Mouse (Mus musculus): ENCODE measurements around the gene Pik3ip1. TPM values are rescaled to one million over a fixed set of nuclear protein-coding genes. Genes with fewer than 3 reads are reported as not detected.

The Pik3ip1 gene
- polyA plus RNA-seq, 1 experiment from 2014 or later: 13.2 TPM

GRCm38 (mm10) chr11:3307875-3308274 is 22.3 kb upstream of the Pik3ip1 start:
- H3K4me3 ChIP-seq (replicated peaks): no peak overlapping the region
- 97% methylated on average over 3 of the region's 3 CpGs for WGBS
- no peaks in the 10 kb centered on the region for H3K27me3 ChIP-seq
- no peak overlapping the region for H3K27ac ChIP-seq
- no peaks in the 10 kb centered on the region for H3K9me3 ChIP-seq (replicated peaks)
- no peak for ATAC-seq (replicated peaks; ENCODE audit: low FRiP score)
- H3K36me3 ChIP-seq: peaks cover 100% of the 10 kb centered on the region
- H3K4me1 ChIP-seq: 0 out of 2 replicates have a peak, but pooled peaks cover 2% of the 10 kb centered on the region
- H3K4me2 ChIP-seq: no peak overlapping the region
- no peak overlapping the region for H3K9ac ChIP-seq

- H3K4me3 ChIP-seq (replicated peaks): no peak overlapping the region
- 0 out of 2 replicates have a peak, but pooled peaks cover 5% of the 10 kb centered on the region for H3K4me1 ChIP-seq
- no peak overlapping the region for H3K9ac ChIP-seq
- 86% methylated on average over 4 of the region's 4 CpGs for WGBS
- ATAC-seq (replicated peaks; ENCODE audit: low FRiP score): no peak
- no peak overlapping the region for H3K27ac ChIP-seq
- no peak overlapping the region for H3K4me2 ChIP-seq
- peaks cover 80% of the 10 kb centered on the region for H3K36me3 ChIP-seq
- no peaks in the 10 kb centered on the region for H3K9me3 ChIP-seq (replicated peaks)
- H3K27me3 ChIP-seq: no peaks in the 10 kb centered on the region
Measured at GRCm38 (mm10) chr11:3309884-3310283, 20.3 kb upstream of the Pik3ip1 start.

- 79% methylated on average over 10 of the region's 10 CpGs for WGBS
- Histone ChIP-seq H3K9me3 (replicated peaks) (no peaks in the 10 kb centered on the region), H3K4me1 (0 out of 2 replicates have a peak, but pooled peaks cover 5% of the 10 kb centered on the region), H3K27ac (no peak overlapping the region), H3K36me3 (peaks cover 69% of the 10 kb centered on the region), H3K9ac (no peak overlapping the region), H3K4me3 (replicated peaks) (no peak overlapping the region), H3K4me2 (no peak overlapping the region), H3K27me3 (no peaks in the 10 kb centered on the region)
- ATAC-seq (replicated peaks; ENCODE audit: low FRiP score): no peak
Measured at GRCm38 (mm10) chr11:3310789-3311585, 19.2 kb upstream of the Pik3ip1 start.

GRCm38 (mm10) chr11:3311586-3312347 is 18.4 kb upstream of the Pik3ip1 start:
- 0 out of 2 replicates have a peak, but pooled peaks cover 5% of the 10 kb centered on the region for H3K4me1 ChIP-seq
- peaks cover 62% of the 10 kb centered on the region for H3K36me3 ChIP-seq
- no peak overlapping the region for H3K4me3 ChIP-seq (replicated peaks)
- H3K27ac ChIP-seq: 0 out of 2 replicates have a peak overlapping the region, but pooled peaks have one; percentile 3
- 79% methylated on average over 10 of the region's 10 CpGs for WGBS
- no peak overlapping the region for H3K4me2 ChIP-seq
- no peaks in the 10 kb centered on the region for H3K27me3 ChIP-seq
- no peak for ATAC-seq (replicated peaks; ENCODE audit: low FRiP score)
- no peak overlapping the region for H3K9ac ChIP-seq
- no peaks in the 10 kb centered on the region for H3K9me3 ChIP-seq (replicated peaks)

GRCm38 (mm10) chr11:3313294-3313693 is 16.9 kb upstream of the Pik3ip1 start:
- Histone ChIP-seq H3K9ac (no peak overlapping the region), H3K4me1 (0 out of 2 replicates have a peak, but pooled peaks cover 5% of the 10 kb centered on the region), H3K36me3 (peaks cover 49% of the 10 kb centered on the region), H3K27me3 (no peaks in the 10 kb centered on the region), H3K27ac (no peak overlapping the region), H3K4me3 (replicated peaks) (no peak overlapping the region), H3K9me3 (replicated peaks) (no peaks in the 10 kb centered on the region), H3K4me2 (no peak overlapping the region)
- ATAC-seq (replicated peaks; ENCODE audit: low FRiP score): peak; percentile 38; the same call in 1 of the 2 replicates
- WGBS: 80% methylated on average over 1 of the region's 1 CpGs

DNA sequence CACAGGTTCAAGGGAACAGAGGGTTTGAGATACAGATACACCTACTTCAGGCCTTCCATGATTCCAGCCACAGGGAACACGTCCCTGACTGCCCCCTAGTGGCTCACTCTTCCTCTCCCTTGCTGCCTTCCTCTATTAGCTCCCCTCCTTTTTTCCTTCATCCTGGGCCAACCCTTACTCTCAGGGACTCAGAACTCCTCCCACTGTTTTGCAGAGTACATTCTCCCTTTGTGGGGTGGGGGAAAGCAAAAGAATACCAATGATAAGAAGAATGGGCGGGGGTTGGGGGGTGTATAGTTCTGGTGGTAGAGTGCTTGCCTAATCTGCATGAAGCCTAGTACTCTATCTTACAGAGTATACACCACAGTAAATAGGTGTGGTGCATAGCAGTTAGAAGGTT is 16.1 kb upstream of the Pik3ip1 start:
- H3K4me2 ChIP-seq: no peak overlapping the region
- H3K36me3 ChIP-seq: peaks cover 41% of the 10 kb centered on the region
- 0 out of 2 replicates have a peak, but pooled peaks cover 5% of the 10 kb centered on the region for H3K4me1 ChIP-seq
- no peaks in the 10 kb centered on the region for H3K27me3 ChIP-seq
- no peak overlapping the region for H3K9ac ChIP-seq
- H3K27ac ChIP-seq: no peak overlapping the region
- H3K4me3 ChIP-seq (replicated peaks): no peak overlapping the region
- H3K9me3 ChIP-seq (replicated peaks): no peaks in the 10 kb centered on the region
- ATAC-seq (replicated peaks; ENCODE audit: low FRiP score): peak; percentile 61
- WGBS: 30% methylated on average over 2 of the region's 2 CpGs

DNA sequence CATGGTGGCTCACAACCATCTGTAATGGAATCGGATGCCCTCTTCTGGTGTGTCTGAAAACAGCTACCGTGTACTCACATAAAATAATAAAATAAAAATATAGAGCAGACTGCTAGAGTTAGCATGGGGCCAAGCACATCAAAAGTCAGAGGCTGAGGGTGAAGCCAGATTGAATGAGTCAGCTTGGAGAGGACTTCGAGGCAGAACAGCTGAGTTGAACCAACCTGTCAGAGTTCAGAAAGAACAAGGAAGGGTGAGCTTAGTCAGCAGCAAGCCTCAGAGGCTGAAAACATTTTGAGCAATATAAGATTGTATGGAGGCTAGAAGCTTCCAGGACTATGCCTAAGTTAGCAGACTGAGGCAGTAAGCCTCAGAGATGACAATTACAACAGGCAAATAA is 11.9 kb upstream of the Pik3ip1 start:
- 86% methylated on average over 3 of the region's 3 CpGs for WGBS
- Histone ChIP-seq H3K4me3 (replicated peaks) (no peak overlapping the region), H3K4me1 (0 out of 2 replicates have a peak, but pooled peaks cover under 1% of the 10 kb centered on the region), H3K36me3 (0 out of 2 replicates have a peak, but pooled peaks cover 3% of the 10 kb centered on the region), H3K27ac (no peak overlapping the region), H3K9me3 (replicated peaks) (no peaks in the 10 kb centered on the region), H3K27me3 (no peaks in the 10 kb centered on the region), H3K9ac (no peak overlapping the region), H3K4me2 (no peak overlapping the region)
- no peak for ATAC-seq (replicated peaks; ENCODE audit: low FRiP score)

DNA sequence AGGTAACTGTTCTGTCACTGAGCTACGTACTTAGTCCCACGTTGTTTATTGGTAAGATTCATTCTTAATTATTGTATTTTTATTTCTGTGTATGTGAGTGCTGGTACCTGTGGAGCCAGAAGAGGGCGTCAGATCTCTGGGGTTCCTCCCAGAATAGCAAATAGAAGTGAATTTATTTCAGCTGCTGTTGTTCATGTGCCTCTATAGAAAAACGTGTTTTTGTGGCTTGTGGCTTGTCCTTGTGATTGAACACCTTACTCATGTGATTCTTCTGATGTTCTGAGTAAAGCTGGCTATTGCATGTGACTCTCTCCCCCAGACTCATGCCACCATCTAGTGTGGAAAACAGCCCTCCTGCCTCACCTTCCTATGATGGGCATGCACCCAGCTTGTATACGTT is 1.9 kb upstream of the Pik3ip1 start:
- 81% methylated on average over 5 of the region's 5 CpGs for WGBS
- peaks cover 24% of the 10 kb centered on the region for H3K4me1 ChIP-seq
- no peak overlapping the region for H3K4me3 ChIP-seq (replicated peaks)
- no peaks in the 10 kb centered on the region for H3K9me3 ChIP-seq (replicated peaks)
- no peak overlapping the region for H3K27ac ChIP-seq
- H3K27me3 ChIP-seq: no peaks in the 10 kb centered on the region
- H3K4me2 ChIP-seq: no peak overlapping the region
- H3K36me3 ChIP-seq: no peaks in the 10 kb centered on the region
- no peak overlapping the region for H3K9ac ChIP-seq
- no peak for ATAC-seq (replicated peaks; ENCODE audit: low FRiP score)

DNA sequence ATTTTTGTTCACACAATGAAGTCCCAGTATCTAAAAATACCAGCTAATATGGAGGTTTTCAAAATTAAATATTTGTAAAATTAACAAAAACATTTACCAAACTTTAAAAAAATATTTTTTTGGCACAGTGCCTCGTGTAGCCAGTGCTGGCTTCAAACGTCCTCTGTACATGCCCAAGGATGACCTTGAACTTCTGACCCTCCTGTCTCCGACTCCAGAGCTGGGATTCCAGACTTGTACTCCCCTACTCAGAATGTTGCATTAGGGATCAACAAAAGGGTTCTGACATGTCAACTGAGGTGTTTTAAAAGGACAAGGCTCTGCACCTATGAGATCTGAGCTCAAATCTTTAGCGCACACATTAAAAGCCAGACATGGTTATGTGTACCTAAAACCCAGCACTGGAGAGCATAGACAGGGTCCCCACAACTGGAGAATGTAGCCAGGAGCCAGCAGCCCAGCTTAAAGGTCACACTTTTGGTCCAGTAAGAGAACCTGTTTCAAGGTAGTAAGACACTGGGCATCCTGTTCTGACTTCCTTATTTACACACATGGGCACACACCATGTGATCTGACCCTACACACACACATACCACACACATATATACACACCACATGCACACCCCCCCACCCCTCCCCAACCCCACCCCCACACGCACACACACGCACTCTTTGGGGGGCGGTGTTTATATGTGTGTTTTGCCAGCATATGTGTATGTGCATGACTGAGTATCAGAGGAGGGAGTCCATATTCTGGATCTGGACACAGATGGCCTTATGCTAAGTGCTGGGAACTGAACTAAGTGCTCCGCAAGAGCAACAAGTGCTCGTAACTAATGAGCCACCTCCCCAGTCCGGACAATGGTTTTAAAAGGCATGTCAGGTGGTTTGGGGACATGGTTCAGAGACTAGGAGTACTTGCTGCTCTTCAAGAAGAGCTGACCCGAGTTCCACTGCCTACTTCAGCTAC is 1.1 kb upstream of the Pik3ip1 start:
- 71% methylated on average over 11 of the region's 11 CpGs for WGBS

DNA sequence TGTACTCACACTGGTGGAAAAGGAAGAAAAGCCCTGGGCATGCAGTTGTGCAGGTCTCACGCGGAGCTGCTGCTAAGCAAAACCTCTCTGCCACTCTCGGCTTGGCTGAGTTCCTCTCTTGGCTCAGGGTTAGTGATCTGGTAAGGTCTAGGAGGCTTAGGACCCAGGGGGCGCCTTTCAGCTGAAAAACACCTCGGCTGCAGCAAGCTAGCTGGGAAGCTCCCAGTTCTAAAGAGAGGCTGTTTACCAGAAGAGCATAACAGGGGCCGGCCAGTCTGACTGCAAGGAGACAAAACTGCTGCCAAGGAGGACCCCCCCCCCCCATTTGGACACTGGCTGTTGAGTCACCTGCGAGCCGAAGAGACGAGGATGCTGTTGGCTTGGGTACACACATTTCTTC is 365 bp downstream of the Pik3ip1 start:
- H3K36me3 ChIP-seq: no peaks in the 10 kb centered on the region
- H3K27me3 ChIP-seq: no peaks in the 10 kb centered on the region
- peak overlapping the region; percentile 99 for H3K4me2 ChIP-seq
- H3K27ac ChIP-seq: peak overlapping the region; percentile 56
- H3K4me3 ChIP-seq (replicated peaks): peak overlapping the region; percentile 53
- under 1% methylated on average over 9 of the region's 9 CpGs for WGBS
- H3K9me3 ChIP-seq (replicated peaks): no peaks in the 10 kb centered on the region
- peak overlapping the region; percentile 62 for H3K9ac ChIP-seq
- H3K4me1 ChIP-seq: peaks cover 35% of the 10 kb centered on the region
- ATAC-seq (replicated peaks; ENCODE audit: low FRiP score): 0 out of 2 replicates have a peak, but pooled peaks have one; percentile 17

More for the DNA sequence above, 1.1 kb upstream of the Pik3ip1 start:
- no peak overlapping the region for H3K4me3 ChIP-seq (replicated peaks)
- no peaks in the 10 kb centered on the region for H3K27me3 ChIP-seq
- H3K36me3 ChIP-seq: no peaks in the 10 kb centered on the region
- H3K9ac ChIP-seq: no peak overlapping the region
- no peak overlapping the region for H3K4me2 ChIP-seq
- H3K27ac ChIP-seq: no peak overlapping the region
- ATAC-seq (replicated peaks; ENCODE audit: low FRiP score): no peak
- H3K9me3 ChIP-seq (replicated peaks): no peaks in the 10 kb centered on the region
- H3K4me1 ChIP-seq: peaks cover 24% of the 10 kb centered on the region

GRCm38 (mm10) chr11:3330991-3331750 is 970 bp downstream of the Pik3ip1 start:
- 3% methylated on average over 14 of the region's 14 CpGs for WGBS
- Histone ChIP-seq H3K9ac (peak overlapping the region; percentile 62), H3K4me1 (peaks cover 41% of the 10 kb centered on the region), H3K4me3 (replicated peaks) (peak overlapping the region; percentile 53), H3K27ac (peak overlapping the region; percentile 56), H3K36me3 (no peaks in the 10 kb centered on the region), H3K4me2 (peak overlapping the region; percentile 99), H3K27me3 (no peaks in the 10 kb centered on the region), H3K9me3 (replicated peaks) (no peaks in the 10 kb centered on the region)
- no peak for ATAC-seq (replicated peaks; ENCODE audit: low FRiP score)

All from kidney, embryonic 15.5 days (tissue).